Mouse (Mus musculus): Measurements from ENCODE around the gene Ikzf4. TPM values are rescaled to one million over a fixed set of nuclear protein-coding genes. Genes with fewer than 3 reads are reported as not detected.
"Not testable (repeated sequence)": the region's sequence is repeated elsewhere in the genome, so short reads cannot be mapped to it uniquely, and the experiment has no call there.

Ikzf4 gene
- polyA plus RNA-seq, 1 experiment from 2014 or later: 0.10 TPM

GRCm38 (mm10) chr10:128622702-128623101 lies 23.1 kb downstream of the Ikzf4 start:
- no peaks in the 10 kb centered on the region for H3K27me3 ChIP-seq
- no peak for TF ChIP-seq CTCF (IDR thresholded peaks at IDR 0.05)
- ATAC-seq (no peak), DNase-seq (ENCODE audit: low read depth, low spot score) (no peak)
- in situ Hi-C loops (cut with MboI; ENCODE audit: low pct_unique_long_range_greater_than_20kb): no loop called here
- ChIA-PET POLR2A (interaction anchor here (0.6 kb wide), 2 partner anchors 70 to 74 kb away, joined by 3 to 4 read pairs; no protein-coding TSS in a partner anchor), CTCF (interaction anchor here (0.8 to 4.5 kb wide), 3 partner anchors 10 to 77 kb away, joined by 3 to 19 read pairs (median 3); no protein-coding TSS in a partner anchor)

DNA sequence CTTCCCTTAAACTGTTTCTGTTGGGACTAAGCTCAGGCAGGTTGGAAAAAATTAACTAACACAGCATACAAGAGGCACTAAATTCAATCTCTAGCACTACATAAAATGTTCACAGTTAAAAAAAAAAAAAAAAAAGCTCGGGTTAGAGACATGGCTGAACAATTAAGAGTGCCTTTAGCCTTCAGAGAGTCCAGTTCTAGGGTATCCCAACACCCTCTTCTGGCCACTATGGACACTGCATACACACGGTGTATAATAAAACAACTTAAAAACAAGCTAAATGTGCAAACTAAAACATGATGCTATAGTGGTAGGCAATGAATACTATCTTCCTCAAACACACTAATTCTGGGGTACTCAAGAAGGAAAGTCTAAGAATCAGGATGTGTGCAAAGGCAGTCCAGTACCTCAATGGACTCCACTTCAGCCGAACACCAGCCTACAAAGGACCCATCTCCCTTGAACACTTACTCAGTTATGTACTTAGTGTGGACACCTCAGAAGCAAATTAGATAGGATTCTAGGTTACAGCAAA lies 23.7 kb downstream of the Ikzf4 start:
- CTCF ChIA-PET: interaction anchor here (0.8 to 4.5 kb wide), 4 partner anchors 9 to 77 kb away, joined by 3 to 19 read pairs (median 3); no protein-coding TSS in a partner anchor
- ATAC-seq (no peak), DNase-seq (ENCODE audit: low read depth, low spot score) (no peak)
- no peak for TF ChIP-seq CTCF (IDR thresholded peaks at IDR 0.05)
- in situ Hi-C loops (cut with MboI; ENCODE audit: low pct_unique_long_range_greater_than_20kb): no loop called here
- POLR2A ChIA-PET: interaction anchor here (0.6 kb wide), 1 partner anchor 74 kb away, joined by 4 read pairs; no protein-coding TSS in a partner anchor
- no peaks in the 10 kb centered on the region for H3K27me3 ChIP-seq

GRCm38 (mm10) chr10:128620241-128620640 lies 25.6 kb downstream of the Ikzf4 start:
- no peak for TF ChIP-seq CTCF (IDR thresholded peaks at IDR 0.05)
- in situ Hi-C loops (cut with MboI; ENCODE audit: low pct_unique_long_range_greater_than_20kb): no loop called here
- ChIA-PET POLR2A (no interaction called here), CTCF (interaction anchor here (1.4 to 4.5 kb wide), 2 partner anchors 8 to 30 kb away, joined by 5 to 19 read pairs; partner anchors contain the start of gene Erbb3)
- DNase-seq (ENCODE audit: low read depth, low spot score) (no peak), ATAC-seq (no peak)
- H3K27me3 ChIP-seq: no peaks in the 10 kb centered on the region

GRCm38 (mm10) chr10:128619148-128619547 lies 26.6 kb downstream of the Ikzf4 start:
- POLR2A ChIA-PET; in situ Hi-C loops (cut with MboI; ENCODE audit: low pct_unique_long_range_greater_than_20kb); CTCF ChIA-PET; DNase-seq (ENCODE audit: low read depth, low spot score); ATAC-seq; H3K27me3 ChIP-seq: not testable (repeated sequence)

DNA sequence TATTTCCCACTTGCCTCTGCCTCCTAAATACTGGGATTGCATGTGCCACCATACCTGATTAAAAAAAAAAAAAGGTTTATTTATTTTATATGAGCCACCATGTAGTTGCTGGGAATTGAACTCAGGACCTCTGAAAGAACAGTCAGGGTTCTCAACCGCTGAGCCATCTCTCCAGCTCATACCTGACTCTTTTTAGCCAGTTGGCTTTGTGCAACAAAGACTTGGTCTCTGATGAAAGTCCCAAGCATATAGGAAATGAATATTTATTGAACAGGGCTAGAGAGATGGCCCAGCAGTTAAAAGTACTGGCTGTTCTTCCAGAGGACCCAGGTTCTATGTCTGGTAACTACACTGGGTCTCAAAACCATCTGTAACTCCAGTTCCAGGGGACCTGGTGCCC lies 27.2 kb downstream of the Ikzf4 start:
- no peak for TF ChIP-seq CTCF (IDR thresholded peaks at IDR 0.05)
- POLR2A ChIA-PET: interaction anchor here (0.6 kb wide), 1 partner anchor 36 kb away, joined by 4 read pairs; no protein-coding TSS in a partner anchor
- ATAC-seq: no peak
- CTCF ChIA-PET: interaction anchor here (1.0 to 1.1 kb wide), 2 partner anchors 18 to 359 kb away, joined by 3 read pairs; no protein-coding TSS in a partner anchor
- DNase-seq (ENCODE audit: low read depth, low spot score): no peak
- H3K27me3 ChIP-seq: no peaks in the 10 kb centered on the region
- in situ Hi-C loops (cut with MboI; ENCODE audit: low pct_unique_long_range_greater_than_20kb): no loop called here

GRCm38 (mm10) chr10:128615798-128616448 lies 29.9 kb downstream of the Ikzf4 start:
- in situ Hi-C loops (cut with MboI; ENCODE audit: low pct_unique_long_range_greater_than_20kb); ATAC-seq; H3K27me3 ChIP-seq; DNase-seq (ENCODE audit: low read depth, low spot score): not testable (repeated sequence)
- ChIA-PET CTCF (interaction anchor here (1.3 kb wide), 1 partner anchor 58 kb away, joined by 4 read pairs; the partner anchor contains the start of gene Suox), POLR2A (interaction anchor here (0.7 kb wide), 1 partner anchor 54 kb away, joined by 4 read pairs; no protein-coding TSS in a partner anchor)

- in situ Hi-C loops (cut with MboI; ENCODE audit: low pct_unique_long_range_greater_than_20kb): loop anchor here (5.0 kb wide), 1 partner anchor 68 kb away; the partner anchor contains the start of genes Rpl41 and Zc3h10
- TF ChIP-seq CTCF (IDR thresholded peaks at IDR 0.05): peak; percentile 47
- CTCF ChIA-PET: interaction anchor here (1.3 kb wide), 1 partner anchor 19 kb away, joined by 3 read pairs; no protein-coding TSS in a partner anchor
- ATAC-seq (no peak), DNase-seq (ENCODE audit: low read depth, low spot score) (no peak)
- H3K27me3 ChIP-seq: no peaks in the 10 kb centered on the region
- POLR2A ChIA-PET: no interaction called here
Observed at GRCm38 (mm10) chr10:128614934-128615333, 30.9 kb downstream of the Ikzf4 start.

- in situ Hi-C loops (cut with MboI; ENCODE audit: low pct_unique_long_range_greater_than_20kb): loop anchor here (5.0 kb wide), 1 partner anchor 67 kb away; the partner anchor contains the start of genes Rpl41 and Zc3h10
- POLR2A ChIA-PET; DNase-seq (ENCODE audit: low read depth, low spot score); H3K27me3 ChIP-seq; ATAC-seq: not testable (repeated sequence)
- CTCF ChIA-PET: interaction anchor here (0.7 to 2.8 kb wide), 4 partner anchors 18 to 113 kb away, joined by 3 to 11 read pairs (median 7); partner anchors contain the start of genes Pa2g4 and Suox
Observed at GRCm38 (mm10) chr10:128613820-128614219, 32.0 kb downstream of the Ikzf4 start.

- DNase-seq (ENCODE audit: low read depth, low spot score) (no peak), ATAC-seq (no peak)
- no peaks in the 10 kb centered on the region for H3K27me3 ChIP-seq
- TF ChIP-seq CTCF (IDR thresholded peaks at IDR 0.05): no peak
- POLR2A ChIA-PET: interaction anchor here (1.0 kb wide), 1 partner anchor 47 kb away, joined by 3 read pairs; the partner anchor contains the start of gene Pa2g4
- in situ Hi-C loops (cut with MboI; ENCODE audit: low pct_unique_long_range_greater_than_20kb): loop anchor here (5.0 kb wide), 1 partner anchor 66 kb away; the partner anchor contains the start of genes Rpl41 and Zc3h10
- CTCF ChIA-PET: interaction anchor here (0.6 to 2.8 kb wide), 15 partner anchors 9 to 98 kb away, joined by 3 to 24 read pairs (median 5); partner anchors contain the start of genes Esyt1, Pa2g4, Suox and Zc3h10
Observed at GRCm38 (mm10) chr10:128613154-128613440, 32.7 kb downstream of the Ikzf4 start.

DNA sequence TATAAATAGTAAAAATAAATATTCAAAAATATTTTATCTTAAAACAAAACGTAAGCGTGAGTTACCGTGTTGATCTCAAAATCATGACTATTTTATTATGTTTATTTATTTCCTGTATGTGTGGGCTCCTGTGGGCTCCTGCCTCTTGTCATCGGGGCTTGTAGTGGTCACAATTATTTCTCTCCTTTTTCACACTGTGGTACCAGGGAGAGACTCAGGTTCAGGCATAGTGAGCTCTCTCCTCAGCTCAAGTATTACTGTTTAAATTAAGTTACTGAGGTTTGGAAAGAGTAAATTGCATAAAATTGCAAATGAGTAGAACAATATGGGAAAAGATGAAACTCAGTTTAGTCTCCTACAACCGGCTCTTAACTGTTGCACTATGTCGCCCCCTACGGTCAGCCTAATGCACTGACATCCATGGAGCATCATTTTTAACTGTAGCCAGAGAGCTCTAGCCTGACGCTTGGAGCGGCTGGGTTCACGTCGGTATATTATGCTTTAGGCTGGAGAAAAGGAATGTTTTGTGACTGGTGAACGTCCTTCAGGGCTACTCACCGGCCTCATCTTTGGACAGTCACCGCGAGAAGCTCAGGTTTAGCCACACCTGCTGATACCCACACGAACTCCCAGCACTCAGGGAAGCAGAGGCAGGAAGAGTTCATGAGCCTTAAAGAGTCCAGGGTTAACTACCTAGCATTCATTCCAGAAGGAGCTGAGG lies 33.2 kb downstream of the Ikzf4 start:
- POLR2A ChIA-PET: interaction anchor here (1.0 kb wide), 1 partner anchor 47 kb away, joined by 3 read pairs; the partner anchor contains the start of gene Pa2g4
- H3K27me3 ChIP-seq: no peaks in the 10 kb centered on the region
- no peak for DNase-seq (ENCODE audit: low read depth, low spot score)
- in situ Hi-C loops (cut with MboI; ENCODE audit: low pct_unique_long_range_greater_than_20kb): loop anchor here (5.0 kb wide), 1 partner anchor 65 kb away; the partner anchor contains the start of genes Rpl41 and Zc3h10
- peak; percentile 54 for ATAC-seq
- peak; percentile 94 for TF ChIP-seq CTCF (IDR thresholded peaks at IDR 0.05)
- CTCF ChIA-PET: interaction anchor here (0.6 to 2.8 kb wide), 17 partner anchors 10 to 271 kb away, joined by 3 to 24 read pairs (median 5); partner anchors contain the start of genes Esyt1, Pa2g4, Suox and Zc3h10

Measured in Patski (cell line).